Mouse (Mus musculus): ENCODE data around the gene Gtf2a1l.

Gtf2a1l gene

GRCm38 (mm10) chr17:88653375-88653769, 15.1 kb upstream of the Gtf2a1l start:
- no peak for DNase-seq (ENCODE audit: low read depth, low spot score)

GRCm38 (mm10) chr17:88658510-88658909, 9.9 kb upstream of the Gtf2a1l start:
- DNase-seq (ENCODE audit: low read depth, low spot score), result no peak

- peak; percentile 41 for DNase-seq (ENCODE audit: low read depth, low spot score)
Observed at GRCm38 (mm10) chr17:88666076-88666475, 2.4 kb upstream of the Gtf2a1l start.

- DNase-seq (ENCODE audit: low read depth, low spot score), result peak; percentile 40
Observed at GRCm38 (mm10) chr17:88669921-88670320, 1.5 kb downstream of the Gtf2a1l start.

- no peak for DNase-seq (ENCODE audit: low read depth, low spot score)
Observed at GRCm38 (mm10) chr17:88670800-88671199, 2.3 kb downstream of the Gtf2a1l start.

DNA sequence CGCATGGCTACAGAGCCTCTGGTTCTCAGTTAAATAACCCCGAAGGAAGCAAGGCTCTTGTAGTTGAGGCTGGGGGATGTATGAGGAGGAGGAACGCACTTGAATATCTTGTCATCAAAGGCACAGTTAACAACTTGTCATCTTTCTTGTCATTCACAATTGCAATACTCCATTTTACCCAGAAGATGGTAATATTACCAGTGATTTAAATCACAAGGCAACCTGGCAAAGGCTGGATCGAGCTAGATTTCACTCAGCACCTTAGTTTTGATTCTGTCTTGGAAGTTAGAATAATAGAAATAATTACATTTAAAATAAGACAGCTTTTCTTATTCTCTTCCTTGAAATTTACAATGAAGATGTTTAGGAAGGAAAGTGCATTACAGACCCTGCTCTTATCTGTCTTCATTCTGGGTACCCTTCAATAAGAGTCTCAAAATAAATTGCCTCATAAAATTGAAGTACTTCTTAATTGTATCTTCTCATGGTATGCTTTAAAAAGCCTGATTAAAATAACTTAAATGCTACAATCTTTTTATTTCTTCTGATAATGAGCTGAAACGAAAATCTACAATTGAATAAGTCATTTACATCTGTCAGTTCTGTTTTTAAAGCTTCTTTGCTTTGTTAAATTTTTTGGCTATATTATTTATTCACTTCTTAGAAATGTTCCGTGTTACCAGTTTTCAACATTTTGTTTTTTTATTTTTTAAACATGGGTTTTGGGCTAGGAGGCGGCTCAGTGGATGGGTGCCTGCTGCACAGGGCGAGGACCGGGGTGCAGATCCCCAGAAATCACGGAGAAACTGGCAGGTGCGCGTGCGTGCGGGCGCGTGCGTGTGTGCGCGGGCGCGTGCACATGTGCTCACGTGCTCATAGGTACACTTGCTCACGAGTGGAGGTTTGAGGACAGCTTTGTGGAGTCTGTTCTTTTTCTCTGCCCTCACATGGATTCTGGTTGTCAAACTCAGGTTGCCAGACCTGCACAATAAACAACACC, 7.2 kb downstream of the Gtf2a1l start:
- no peak for DNase-seq (ENCODE audit: low read depth, low spot score)

GRCm38 (mm10) chr17:88688226-88688625, 19.8 kb downstream of the Gtf2a1l start:
- DNase-seq (ENCODE audit: low read depth, low spot score), result no peak

- DNase-seq (ENCODE audit: low read depth, low spot score), result no peak
Observed at GRCm38 (mm10) chr17:88696656-88697333, 28.3 kb downstream of the Gtf2a1l start.

DNA sequence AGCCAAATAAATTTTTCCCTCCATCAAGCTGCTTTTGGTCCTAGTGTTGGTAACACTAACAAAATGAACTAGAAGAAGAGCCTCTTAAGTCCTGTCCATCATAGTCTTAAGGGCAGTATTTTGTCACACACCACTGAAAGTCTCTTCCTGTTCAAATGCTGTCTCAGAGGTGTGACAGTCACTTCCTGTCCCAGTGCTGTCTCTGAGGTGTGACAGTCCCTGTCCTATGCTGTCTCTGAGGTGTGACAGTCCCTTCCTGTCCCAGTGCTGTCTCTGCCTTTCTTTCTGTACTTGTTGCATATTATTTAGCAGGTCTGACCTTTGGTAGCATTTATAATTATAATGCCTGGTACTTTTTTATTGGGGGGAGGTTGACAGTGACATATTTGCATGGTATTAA, 32.4 kb downstream of the Gtf2a1l start:
- peak; percentile 30 for DNase-seq (ENCODE audit: low read depth, low spot score)

- no peak for DNase-seq (ENCODE audit: low read depth, low spot score)
Observed at GRCm38 (mm10) chr17:88702345-88702744, 33.9 kb downstream of the Gtf2a1l start.

- DNase-seq (ENCODE audit: low read depth, low spot score), result no peak
Observed at GRCm38 (mm10) chr17:88703112-88703511, 34.7 kb downstream of the Gtf2a1l start.

DNA sequence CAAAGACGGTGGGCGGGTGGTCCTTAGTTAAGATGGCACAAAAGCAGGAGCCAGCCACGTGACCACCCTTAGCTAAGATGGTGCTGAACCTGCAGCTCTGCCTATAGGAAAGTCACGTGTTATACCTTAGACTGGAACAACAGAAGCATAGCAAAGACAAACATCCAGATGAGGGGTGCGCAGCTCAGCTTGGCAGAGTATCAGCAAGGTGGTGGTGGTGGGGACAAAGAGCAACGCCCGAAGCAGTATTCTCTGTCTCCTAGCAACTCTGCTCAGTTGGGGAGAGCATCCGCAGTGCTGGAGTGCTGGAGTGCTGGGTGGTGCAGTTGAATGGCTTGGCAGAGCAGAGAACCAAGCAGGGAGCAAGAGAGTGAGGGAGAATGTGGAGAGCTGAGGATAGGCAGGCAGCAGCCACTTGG, 37.8 kb downstream of the Gtf2a1l start:
- no peak for DNase-seq (ENCODE audit: low read depth, low spot score)

GRCm38 (mm10) chr17:88749646-88750045, 81.2 kb downstream of the Gtf2a1l start:
- DNase-seq (ENCODE audit: low read depth, low spot score), result no peak

DNA sequence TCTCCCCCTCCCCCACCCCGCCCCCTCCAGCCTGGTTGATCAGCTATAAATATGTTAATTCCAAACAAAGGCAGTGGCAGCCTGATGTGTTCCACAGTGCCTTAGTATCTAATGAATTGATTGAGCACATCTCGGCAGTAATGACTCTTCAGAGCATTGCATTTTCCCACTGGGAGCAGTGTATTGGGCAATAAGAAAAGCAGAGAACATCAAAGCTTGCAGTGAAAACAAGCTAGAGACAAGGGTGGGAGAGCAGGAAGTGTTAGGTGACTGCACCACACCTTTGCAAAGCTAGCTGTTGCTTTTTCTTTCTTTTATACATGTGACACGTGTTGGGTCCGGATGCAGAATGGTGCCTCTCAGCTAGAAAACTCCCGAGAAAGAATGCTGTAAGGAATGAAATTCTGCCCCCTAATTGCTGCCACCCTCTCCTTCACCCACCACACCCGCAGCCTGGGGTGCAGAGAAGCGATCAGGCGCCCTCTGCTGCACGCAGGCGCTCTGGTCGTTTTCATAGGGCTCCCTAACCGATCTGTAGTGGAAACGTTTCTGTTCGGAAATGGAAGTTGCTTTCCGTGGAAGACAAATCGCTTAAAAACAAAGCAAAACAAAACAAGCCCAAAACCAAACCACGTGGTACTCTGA, 84.5 kb downstream of the Gtf2a1l start:
- DNase-seq (ENCODE audit: low read depth, low spot score), result peak; percentile 25

- no peak for DNase-seq (ENCODE audit: low read depth, low spot score)
Observed at GRCm38 (mm10) chr17:88753472-88753857, 85.0 kb downstream of the Gtf2a1l start.

DNA sequence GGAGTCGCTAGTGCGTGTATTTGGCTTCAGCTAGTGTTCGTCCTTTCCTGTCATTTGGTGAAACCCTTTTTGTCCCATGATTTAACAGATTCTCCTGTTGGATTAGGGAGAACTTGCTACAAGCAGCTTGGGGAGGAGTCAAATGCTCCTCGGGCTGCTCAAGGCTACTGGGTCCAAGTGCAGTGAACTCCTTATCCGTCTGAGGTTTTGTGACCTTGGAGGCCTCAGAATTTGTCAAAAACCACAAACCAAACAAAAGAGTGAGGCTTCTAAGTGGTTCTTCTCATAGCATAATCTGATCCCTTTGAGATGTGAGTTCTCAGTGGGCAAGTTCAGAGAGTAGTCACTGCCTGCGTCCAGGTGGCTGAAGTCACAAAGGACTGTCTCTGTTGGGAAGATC, 87.3 kb downstream of the Gtf2a1l start:
- no peak for DNase-seq (ENCODE audit: low read depth, low spot score)

- DNase-seq (ENCODE audit: low read depth, low spot score), result no peak
Observed at GRCm38 (mm10) chr17:88758003-88758437, 89.6 kb downstream of the Gtf2a1l start.

DNA sequence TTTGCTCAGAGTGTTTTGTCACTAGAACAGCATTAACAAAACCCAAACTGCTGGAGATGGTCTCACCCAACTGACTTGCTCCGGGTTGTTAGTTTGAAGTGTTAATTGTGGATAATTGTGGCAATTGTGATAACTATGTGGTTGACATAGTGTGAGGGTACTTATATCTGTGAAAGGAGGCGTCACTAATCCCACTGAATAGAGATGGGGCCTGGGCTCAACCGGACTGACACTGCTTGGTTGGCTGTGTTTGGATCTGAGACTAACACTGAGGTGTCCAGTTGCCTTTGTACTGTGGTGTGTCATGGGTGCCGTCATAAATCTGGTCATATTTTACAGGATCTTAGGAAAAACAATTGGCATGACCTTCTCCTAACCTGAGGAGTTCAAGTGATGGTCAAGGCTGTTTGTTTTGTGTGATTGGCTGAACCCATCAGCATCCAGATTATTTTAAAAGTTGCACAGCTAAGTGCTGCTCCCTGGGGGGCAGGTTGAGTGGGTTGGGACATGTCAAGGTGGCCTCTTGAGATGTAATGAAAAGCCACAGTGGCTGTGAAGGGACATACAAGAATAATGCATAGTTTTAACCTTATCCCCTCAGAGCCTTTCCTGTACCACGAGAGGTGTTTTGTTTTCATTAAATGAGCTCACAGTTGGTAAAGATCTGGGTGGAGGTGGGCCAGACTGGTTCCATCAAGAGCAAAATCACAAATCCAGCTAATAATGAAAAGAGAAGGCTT, 95.1 kb downstream of the Gtf2a1l start:
- no peak for DNase-seq (ENCODE audit: low read depth, low spot score)

DNA sequence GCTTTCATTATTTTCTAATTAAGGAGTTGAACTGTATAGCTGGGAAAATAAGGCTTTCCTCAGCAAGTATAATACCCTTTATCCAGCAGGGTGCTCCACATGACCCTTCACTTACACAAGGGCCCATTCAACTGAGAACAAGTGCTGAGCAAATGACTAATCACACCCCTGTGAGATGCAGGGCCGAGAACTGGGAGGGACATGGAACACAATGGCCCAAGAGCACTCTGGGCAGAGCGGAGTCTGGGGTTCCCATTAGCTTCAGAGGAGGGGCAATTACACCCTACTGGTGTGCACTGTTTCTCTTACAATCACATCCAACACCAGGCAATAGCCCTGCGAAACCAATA, 95.7 kb downstream of the Gtf2a1l start:
- no peak for DNase-seq (ENCODE audit: low read depth, low spot score)
